Mouse (Mus musculus) heart, postnatal 0 days (tissue): ENCODE results near the gene Chrd.

ENCODE experiments used
- CTCF ChIP-seq: IDR thresholded peaks from 2 replicates; pipeline ENCODE4 v1.5.1; 2016; ENCODE audit warnings: antibody characterized with exemption, control low read depth, low read depth
- EP300 ChIP-seq: IDR thresholded peaks from 2 replicates; pipeline ENCODE4 v1.6.1; 2016; ENCODE audit warnings: antibody characterized with exemption, low read depth

DNA sequence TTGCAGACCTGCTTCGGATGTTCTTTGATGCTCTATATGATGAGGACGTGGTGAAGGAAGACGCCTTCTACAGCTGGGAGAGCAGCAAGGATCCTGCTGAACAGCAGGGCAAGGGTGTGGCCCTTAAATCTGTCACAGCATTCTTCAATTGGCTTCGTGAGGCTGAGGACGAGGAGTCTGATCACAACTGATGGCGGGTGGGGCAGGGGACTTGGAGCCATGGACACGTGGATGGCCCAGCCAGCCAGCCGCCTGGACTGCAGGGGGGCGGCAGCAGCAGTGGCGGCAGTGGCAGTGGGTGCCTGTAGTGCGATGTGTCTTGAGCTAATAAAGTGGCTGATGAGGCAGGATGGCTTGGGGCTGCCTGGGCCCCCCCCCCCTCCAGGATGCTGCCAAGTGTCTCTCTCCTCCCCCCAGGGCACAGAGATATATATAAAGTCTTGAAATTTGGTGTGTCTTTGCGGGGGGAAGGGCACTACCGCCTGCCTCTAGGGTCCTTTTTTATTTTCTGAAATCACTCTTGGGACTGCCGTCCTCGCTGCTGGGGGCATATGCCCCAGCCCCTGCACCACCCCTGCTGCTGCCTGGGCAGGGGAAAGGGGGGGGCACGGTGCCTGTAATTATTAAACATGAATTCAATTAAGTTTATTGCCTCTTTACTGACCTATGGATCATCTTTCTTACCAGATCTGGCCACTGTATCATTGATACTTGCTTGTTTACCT, 40.5 kb upstream of the Chrd start:
- TF ChIP-seq CTCF (no peak), EP300 (no peak)
